Mouse (Mus musculus) cortical plate, adult 2 months (tissue): ENCODE data around the gene Plxna4. TPM values are rescaled to one million over a fixed set of nuclear protein-coding genes. Genes with fewer than 3 reads are reported as not detected.

ENCODE experiments used
- H3K27ac ChIP-seq: fragments of 200-500 bp; 2 replicates; pipeline ENCODE4 v1.5.1; 2012; ENCODE audit warnings: low read length, control low read depth, inconsistent platforms; ENCODE audit not compliant: insufficient read depth
- H3K4me1 ChIP-seq: fragments of 200-500 bp; 2 replicates; pipeline ENCODE4 v1.6.1; 2011; ENCODE audit warnings: low read length; ENCODE audit not compliant: control insufficient read depth, insufficient read depth
- H3K4me3 ChIP-seq: fragments of 200-500 bp; 2 replicates; pipeline ENCODE4 v1.5.1; 2011; ENCODE audit warnings: mild to moderate bottlenecking, low read length, control low read depth; ENCODE audit not compliant: insufficient read depth
- CTCF ChIP-seq: fragments of 200-500 bp; IDR thresholded peaks from 2 replicates; pipeline ENCODE4 v1.5.1; 2011; ENCODE audit warnings: mild to moderate bottlenecking, control low read depth, low read length; ENCODE audit not compliant: insufficient read depth; ENCODE audit errors: extremely low read depth
- POLR2A ChIP-seq: fragments of 200-500 bp; IDR thresholded peaks from 2 replicates; pipeline ENCODE4 v1.6.1; 2011; ENCODE audit warnings: mild to moderate bottlenecking, low read length, control low read depth; ENCODE audit not compliant: insufficient read depth; ENCODE audit errors: extremely low read depth
- polyA plus RNA-seq: library from polyadenylated mRNA; depleted of rRNA; stranded (reverse); fragments of >200 nt; gene quantifications from 2 replicates; pipeline ENCODE4 v1.2.3, GENCODE M21; 2012

Gene Plxna4
- polyA plus RNA-seq, 1 experiment: 14.9 TPM

- Histone ChIP-seq H3K4me1 (peaks cover 3% of the 10 kb centered on the region; the same call in 1 of the 2 replicates), H3K4me3 (no peak overlapping the region), H3K27ac (no peak overlapping the region)
- TF ChIP-seq POLR2A: no peak
- TF ChIP-seq CTCF: no peak
Measured at GRCm38 (mm10) chr6:32487121-32487520, 100.9 kb downstream of the Plxna4 start.

- peaks cover 9% of the 10 kb centered on the region for H3K4me1 ChIP-seq
- TF ChIP-seq POLR2A (no peak), CTCF (no peak)
Measured at GRCm38 (mm10) chr6:32482469-32482868, 105.5 kb downstream of the Plxna4 start.

GRCm38 (mm10) chr6:32480741-32481140 lies 107.3 kb downstream of the Plxna4 start:
- Histone ChIP-seq H3K4me1 (peaks cover 9% of the 10 kb centered on the region), H3K27ac (no peak overlapping the region), H3K4me3 (no peak overlapping the region)
- no peak for TF ChIP-seq POLR2A
- no peak for TF ChIP-seq CTCF

More at GRCm38 (mm10) chr6:32482469-32482868, 105.5 kb downstream of the Plxna4 start:
- Histone ChIP-seq H3K27ac (no peak overlapping the region), H3K4me3 (no peak overlapping the region)

GRCm38 (mm10) chr6:32479765-32480164 lies 108.2 kb downstream of the Plxna4 start:
- Histone ChIP-seq H3K4me3 (no peak overlapping the region), H3K27ac (no peak overlapping the region), H3K4me1 (peaks cover 13% of the 10 kb centered on the region)
- no peak for TF ChIP-seq CTCF
- TF ChIP-seq POLR2A: no peak

GRCm38 (mm10) chr6:32479193-32479758 lies 108.7 kb downstream of the Plxna4 start:
- Histone ChIP-seq H3K27ac (no peak overlapping the region), H3K4me3 (no peak overlapping the region), H3K4me1 (peaks cover 13% of the 10 kb centered on the region)
- TF ChIP-seq POLR2A (no peak), CTCF (peak; percentile 45)

GRCm38 (mm10) chr6:32475958-32476357 lies 112.0 kb downstream of the Plxna4 start:
- TF ChIP-seq POLR2A (no peak), CTCF (no peak)
- Histone ChIP-seq H3K4me3 (no peak overlapping the region), H3K4me1 (peaks cover 14% of the 10 kb centered on the region), H3K27ac (no peak overlapping the region)

GRCm38 (mm10) chr6:32472062-32472461 lies 115.9 kb downstream of the Plxna4 start:
- H3K4me3 ChIP-seq: no peak overlapping the region
- TF ChIP-seq CTCF (no peak), POLR2A (no peak)
- H3K4me1 ChIP-seq: peaks cover 15% of the 10 kb centered on the region
- H3K27ac ChIP-seq: no peak overlapping the region

- no peak overlapping the region for H3K27ac ChIP-seq
- H3K4me1 ChIP-seq: peaks cover 16% of the 10 kb centered on the region
- no peak overlapping the region for H3K4me3 ChIP-seq
- TF ChIP-seq POLR2A: no peak
- TF ChIP-seq CTCF: no peak
Measured at GRCm38 (mm10) chr6:32471639-32472038, 116.4 kb downstream of the Plxna4 start.

GRCm38 (mm10) chr6:32469196-32469595 lies 118.8 kb downstream of the Plxna4 start:
- TF ChIP-seq POLR2A (no peak), CTCF (no peak)
- H3K27ac ChIP-seq: no peak overlapping the region
- H3K4me3 ChIP-seq: no peak overlapping the region
- peaks cover 15% of the 10 kb centered on the region for H3K4me1 ChIP-seq

GRCm38 (mm10) chr6:32465129-32465528 lies 122.9 kb downstream of the Plxna4 start:
- Histone ChIP-seq H3K4me1 (peaks cover 11% of the 10 kb centered on the region), H3K4me3 (no peak overlapping the region), H3K27ac (no peak overlapping the region)
- TF ChIP-seq POLR2A: no peak
- TF ChIP-seq CTCF: no peak
